Mouse (Mus musculus): ENCODE data around the gene Zan.
A peak's percentile ranks its signal among the peaks of the same experiment; 100 is the strongest.

Gene Zan

DNA sequence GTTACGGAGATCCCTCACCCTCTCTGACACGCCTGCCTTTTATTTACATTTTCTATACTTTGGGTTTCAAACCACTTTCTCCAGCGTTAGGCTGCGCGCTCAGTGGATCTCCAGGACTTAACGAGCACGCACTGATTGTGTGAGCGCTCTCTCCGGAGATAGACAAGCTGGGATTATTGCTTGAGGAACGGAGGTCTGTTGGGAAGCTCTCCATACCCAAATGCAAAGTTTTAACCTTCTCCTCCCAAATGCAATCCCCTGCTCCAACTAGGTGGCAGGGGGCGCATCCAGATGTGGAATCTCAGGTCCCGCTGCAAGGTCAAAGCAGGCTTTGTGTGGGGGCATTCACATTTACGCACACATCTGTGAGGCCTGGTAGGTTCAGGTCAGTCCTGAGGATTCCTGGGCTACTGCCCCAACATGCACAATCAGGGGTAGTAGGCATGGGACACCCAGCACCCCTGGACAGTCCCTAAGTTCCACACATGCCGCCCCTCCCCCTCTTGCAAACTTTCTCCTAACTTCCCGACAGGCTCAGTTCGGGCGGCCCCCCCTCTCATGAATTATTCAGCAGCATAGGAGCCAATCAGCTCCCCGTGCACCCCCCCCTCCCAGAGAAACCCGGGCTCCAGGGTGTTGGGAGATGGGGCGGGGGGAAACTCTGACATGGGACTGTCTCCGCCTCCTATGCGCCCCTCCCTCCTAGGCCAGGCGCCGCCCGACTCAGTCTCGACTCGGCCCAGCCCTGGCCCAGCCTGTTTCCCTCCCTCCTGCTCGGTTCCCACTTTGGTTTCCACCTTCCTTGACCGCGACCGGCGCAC is 127.3 kb downstream of the Zan start, which contains the start of gene Ephb4:
Gene Ephb4 (plus strand): TSS at position 726 of the 821 bp plus-strand sequence.
- peak; percentile 64 for DNase-seq

DNA sequence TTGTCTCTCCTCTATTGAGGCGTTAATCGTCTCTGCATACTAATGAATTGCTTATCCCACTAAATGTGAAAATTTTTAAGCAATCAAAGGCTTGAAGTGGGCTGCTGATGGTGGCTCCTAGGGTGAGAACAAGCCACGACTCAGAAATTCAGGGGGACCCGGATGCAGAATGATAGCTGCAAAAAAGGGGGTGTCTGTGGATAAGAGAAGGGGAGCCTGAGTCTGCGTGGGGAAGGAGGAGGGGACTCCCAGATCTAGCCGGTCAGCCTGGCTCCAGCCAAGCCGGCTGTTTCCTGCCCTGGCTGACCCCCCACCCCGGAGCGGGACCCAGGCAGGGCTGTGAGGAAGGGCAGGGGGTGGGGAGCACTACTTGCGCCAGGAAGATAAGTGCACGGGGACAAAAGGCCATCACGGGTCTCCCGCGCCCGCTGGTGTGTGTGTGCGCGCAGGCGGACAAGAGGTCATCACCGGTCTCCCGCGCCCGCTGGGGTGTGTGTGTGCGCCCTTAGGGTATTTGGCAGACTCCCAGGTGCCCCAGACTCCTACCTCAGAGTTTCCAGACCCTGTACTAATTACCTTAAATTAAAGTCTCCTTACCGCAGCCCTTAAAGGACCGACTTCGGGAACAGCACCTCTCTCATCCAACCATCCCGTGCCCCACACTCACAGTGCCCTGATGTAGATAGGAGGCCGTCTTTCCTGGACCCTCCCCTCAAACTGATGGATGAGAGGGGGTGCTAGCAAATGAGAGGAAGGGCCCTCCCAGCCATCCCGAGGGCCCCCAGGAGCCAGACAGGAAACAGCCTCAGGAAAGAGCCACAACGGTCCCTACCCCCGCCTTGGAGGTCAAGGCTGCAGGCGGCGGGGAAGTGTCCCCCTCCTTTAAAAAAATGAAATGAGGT is 128.1 kb downstream of the Zan start:
- no peak for DNase-seq

DNA sequence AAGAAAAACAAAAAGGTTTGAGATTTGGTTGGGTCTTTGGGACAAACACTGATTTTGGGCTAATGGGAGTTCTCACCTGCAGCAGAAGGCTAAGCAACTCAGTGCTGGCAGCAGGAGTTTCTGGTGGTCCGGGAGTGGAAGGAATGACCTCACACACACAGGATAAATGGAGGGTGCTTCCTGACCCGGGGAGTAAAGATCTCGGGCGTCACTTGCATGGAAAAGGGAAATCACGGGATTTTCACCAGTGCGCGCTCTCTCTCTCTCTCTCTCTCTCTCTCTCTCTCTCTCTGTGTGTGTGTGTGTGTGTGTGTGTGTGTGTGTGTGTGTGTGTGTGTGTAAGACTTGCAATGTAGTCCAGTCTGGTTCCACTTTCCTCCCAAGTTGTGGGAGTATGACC is 129.0 kb downstream of the Zan start:
- DNase-seq: no peak

DNA sequence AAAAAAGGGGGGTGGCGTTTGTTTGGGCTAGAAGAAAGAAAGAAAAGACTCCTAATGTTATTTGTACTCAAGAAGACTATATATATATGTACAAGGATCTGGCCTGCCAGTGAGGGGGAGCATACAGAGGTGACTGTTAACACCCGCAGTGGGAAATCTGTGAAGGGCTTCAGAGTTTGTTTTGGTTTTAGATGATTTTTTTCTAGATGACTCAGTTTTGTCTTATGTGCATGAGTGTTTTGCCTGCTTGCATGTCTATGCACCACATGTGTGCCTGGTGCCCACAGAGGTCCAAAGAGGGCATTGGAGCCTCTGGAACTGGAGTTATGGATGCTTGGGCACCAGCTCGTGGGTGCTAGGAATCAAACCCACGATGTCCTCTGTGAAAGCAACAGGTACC is 129.9 kb downstream of the Zan start:
- no peak for DNase-seq

DNA sequence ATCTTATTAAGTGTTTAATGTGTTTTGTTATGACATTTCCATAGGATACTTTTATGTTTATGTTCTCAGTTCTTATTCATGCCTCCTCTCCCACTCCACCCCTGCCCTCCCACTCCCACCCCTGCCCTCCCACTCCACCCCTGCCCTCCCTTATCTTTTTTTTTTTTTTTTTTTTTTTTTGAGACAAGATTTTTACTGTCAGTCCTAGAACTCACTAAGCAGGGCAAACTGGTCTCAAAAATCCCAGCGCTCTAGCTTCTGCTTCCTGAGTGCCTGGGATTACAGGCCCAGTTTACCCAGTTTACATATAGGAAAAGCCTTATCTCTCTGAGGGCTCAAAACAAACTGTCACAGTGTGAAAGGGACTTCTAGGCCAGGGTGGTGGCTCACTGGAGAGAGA is 130.5 kb downstream of the Zan start:
- no peak for DNase-seq

DNA sequence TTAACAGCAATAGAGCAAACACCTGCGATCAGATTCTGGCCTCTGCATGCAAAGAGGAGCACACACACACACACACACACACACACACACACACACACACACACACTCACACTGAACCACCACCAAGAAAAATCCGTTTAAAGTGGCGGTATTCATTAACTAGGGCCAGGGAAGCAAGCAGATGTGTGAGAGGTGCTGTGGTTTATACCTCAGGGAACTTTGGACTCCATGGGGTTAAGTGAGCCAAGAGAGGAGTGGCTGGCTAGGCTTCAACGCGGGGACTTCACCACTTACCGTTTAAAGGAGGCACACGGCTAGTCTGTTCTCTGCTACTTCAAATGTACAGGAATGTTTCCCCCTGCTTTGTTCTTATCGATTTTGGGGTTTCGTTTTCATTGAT is 131.0 kb downstream of the Zan start:
- no peak for DNase-seq

DNA sequence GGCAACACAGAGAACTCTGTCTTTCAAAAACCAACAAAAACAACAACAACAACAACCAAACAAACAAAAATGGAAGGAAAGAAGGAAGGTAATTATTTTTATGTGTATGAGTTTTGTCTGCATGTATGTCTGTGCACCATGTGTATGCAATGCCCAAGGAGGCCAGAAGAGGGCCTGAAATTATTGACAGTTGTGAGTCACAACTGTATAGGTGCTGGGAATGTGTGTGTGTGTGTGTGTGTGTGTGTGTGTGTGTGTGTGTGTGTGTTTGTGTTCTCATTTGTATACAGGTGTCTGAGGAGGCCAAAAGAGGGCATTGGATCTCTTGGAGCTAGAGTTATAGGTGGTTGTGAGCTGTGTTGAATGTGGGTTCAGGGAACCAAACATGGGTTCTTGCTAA is 133.0 kb downstream of the Zan start:
- DNase-seq: no peak

DNA sequence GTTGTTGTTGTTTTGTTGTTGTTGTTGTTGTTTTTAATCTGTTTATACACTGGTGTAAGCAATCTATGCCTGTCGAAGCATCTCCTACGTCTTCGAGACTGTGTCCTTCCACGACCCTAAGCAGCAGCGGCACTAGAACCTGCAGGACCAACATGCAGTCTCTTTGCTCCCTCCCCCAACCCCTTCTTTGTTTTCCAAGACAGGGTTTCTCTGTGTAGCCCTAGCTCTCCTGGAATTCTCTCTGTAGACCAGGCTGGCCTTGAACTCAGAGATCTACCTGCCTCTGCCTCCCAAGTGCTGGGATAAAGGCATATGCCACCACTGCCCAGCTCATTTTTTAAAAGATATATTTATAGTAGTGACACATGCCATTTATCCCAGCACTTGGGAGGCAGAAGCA is 133.5 kb downstream of the Zan start:
- no peak for DNase-seq

DNA sequence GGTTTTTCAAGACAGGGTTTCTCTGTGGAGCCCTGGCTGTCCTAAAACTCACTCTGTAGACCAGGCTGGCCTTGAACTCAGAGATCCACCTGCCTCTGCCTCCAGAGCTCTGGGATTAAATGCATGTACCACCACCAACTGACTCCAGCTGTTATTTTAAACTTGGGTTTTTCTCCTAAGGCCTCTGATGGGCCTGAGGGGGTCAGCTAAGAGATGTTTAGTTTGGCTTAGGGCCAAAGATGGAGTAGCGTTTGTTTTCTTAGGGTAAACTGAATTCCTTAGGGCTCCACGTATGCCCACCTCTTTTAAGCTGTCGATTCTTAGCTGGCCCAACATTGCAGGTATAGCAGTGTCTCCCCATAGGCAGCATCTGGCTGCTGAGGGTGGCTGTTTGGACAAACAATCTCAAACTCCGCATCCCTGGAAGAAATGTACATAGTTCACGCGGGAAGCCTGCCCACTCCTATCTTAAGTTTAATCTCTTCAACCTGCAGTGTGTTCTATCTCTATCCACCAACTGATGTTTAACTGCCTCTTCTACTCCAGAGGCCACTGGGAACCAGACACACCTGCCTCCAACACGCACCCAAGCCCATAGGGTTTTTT is 134.4 kb downstream of the Zan start:
- no peak for DNase-seq

DNA sequence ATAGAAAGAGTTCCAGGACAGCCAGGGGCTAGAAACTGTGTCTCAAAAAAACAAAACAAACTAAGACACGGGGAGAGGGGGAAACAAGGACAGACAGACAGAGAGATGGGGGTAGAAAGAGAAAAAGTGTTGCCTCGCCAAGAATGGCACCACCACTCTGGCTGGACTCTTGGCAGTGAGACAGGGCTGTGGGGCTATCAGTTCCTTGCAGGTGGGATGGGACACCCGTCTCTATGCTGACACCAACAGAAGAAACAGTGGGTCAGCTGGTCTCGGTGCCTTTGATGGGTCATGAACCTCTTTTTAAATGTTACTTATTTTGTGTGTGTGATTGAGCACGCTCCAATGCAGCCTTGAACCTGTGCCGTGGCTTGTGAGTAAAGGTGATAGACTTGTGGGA is 136.6 kb downstream of the Zan start:
- DNase-seq: no peak

DNA sequence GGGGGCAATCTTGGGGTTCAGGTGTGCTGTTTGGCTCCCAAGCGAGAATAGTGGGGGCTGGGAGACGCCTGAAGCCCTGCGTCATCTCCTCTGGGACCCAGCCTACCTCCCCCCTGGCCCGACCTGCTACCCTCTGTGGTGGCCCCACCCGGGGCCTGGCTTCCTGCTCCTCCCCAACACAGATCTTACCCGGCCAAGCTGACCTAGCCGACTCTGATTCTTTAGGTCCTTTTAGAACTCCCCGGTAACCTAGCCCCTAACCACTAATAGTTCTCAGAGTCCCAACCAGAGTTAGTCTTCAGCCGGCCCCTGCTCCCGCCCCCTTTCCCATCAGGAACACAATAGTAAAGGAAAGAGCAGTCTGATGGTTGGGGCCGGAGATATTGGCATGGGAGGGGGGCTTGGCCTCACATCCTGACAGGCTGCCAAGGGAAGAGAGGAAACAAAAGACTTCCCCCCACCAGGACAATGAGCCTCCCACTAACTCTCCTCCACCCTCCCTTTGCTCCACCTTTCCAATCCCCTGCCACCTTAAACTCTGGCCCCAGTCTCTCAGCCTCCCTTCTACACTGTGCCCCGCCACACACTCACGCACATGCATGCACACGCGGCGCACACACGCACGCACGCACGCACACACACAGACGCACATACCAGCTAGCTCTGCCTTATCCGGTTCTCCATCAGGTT is 137.4 kb downstream of the Zan start:
- peak; percentile 22 for DNase-seq

DNA sequence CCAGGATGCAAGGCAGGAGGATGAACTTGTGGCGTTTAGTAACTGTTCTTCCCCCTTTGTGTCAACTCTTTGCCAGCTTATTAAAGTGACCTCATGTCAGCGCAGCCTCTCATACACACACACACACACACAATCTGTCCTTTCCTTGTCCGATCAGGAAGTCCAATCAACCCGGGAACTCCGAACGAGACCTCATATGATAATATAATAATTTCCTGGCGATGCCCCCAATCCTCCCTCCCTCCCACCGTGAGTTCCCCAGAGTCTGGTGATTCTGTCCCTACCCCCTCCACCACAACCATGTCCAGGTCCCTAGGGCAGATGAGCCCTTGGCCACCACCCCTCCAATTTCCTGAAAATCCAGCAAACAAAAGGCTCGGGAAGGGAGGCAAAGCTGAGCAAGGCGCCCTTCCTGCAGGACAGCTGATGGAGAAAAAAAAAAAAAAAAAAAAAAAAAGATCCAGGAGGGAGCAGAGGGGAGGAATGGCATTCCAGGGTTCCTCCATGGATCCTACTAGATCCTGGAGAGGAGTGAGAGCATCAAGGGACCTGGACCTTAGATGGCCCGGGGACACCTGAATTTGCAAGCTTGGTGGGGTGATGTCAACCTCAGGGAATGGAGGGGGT is 138.1 kb downstream of the Zan start:
- DNase-seq: no peak

DNA sequence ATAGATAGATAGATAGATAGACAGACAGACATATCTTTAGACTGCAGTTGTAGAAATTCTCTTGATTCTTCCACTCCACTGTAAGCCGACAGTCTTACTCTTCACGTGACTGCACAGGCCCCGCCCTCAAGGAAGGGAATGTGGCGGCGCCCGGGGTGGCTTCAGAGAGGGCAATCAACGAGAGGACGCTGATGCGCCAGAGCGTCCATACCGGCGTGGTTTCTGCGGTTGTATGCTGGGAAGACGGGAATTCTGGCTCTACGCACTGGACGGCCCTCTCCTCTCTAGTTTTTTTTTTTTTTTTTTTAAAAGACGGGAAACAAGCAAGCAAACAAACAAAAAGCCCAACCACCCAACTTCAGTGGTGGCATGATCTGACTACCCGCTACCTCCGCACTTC is 138.6 kb downstream of the Zan start:
- DNase-seq: peak; percentile 93

DNA sequence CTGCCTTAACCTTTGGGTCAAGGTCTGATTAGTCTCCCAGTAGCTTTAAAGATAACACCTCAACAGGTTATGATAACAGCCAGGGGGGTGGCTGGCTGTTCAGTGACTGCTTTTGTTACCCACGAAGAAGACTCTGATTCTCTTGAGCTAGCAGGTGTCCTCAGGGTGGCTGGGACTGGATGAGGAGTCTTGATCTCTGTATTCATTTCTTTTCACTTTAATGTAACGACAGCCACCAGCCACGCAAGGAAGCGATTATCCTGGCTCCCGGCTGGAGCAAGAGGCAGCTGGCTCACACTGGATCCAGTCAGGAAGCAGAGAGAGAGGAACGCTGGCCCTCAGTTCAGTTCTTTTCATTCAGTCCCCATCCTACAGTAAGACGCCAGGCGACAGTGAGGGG is 139.7 kb downstream of the Zan start:
- no peak for DNase-seq

DNA sequence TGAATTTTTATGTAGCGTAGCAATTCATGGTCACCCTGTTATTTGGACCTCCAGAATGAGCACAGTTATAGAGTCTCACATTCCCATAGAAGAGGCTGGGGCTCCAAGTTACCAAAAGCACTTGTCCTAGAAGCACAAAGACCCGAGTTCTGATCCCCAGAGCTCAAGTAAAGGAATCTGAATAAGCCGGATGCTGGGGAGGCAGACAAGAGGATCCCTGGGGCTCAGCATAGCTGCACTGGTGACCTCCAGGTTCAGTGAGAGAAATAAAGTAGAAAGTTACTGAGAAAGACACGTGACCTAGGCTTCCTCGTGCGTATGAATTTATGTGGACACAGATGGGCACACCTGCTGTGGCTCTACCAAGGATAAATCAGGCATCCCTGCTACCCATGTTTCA is 141.8 kb downstream of the Zan start:
- no peak for DNase-seq

DNA sequence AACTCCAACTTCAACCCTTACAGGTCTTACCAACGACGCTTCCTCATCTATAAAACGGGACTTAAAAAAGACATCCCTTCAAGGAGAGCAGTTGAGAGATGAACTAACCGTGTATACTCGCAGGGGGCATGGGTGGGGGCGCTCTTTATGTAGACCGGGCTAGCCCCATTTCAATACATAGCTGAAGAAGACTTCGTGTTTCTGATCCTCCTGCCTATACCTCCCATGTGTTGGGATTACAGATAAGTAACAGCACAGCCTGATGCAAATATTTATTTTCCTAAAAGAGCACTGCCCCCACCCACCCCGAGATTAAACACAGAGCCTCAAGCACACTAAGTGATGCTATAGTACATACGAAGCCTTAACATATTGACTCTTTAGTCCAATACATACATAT is 142.5 kb downstream of the Zan start:
- no peak for DNase-seq

DNA sequence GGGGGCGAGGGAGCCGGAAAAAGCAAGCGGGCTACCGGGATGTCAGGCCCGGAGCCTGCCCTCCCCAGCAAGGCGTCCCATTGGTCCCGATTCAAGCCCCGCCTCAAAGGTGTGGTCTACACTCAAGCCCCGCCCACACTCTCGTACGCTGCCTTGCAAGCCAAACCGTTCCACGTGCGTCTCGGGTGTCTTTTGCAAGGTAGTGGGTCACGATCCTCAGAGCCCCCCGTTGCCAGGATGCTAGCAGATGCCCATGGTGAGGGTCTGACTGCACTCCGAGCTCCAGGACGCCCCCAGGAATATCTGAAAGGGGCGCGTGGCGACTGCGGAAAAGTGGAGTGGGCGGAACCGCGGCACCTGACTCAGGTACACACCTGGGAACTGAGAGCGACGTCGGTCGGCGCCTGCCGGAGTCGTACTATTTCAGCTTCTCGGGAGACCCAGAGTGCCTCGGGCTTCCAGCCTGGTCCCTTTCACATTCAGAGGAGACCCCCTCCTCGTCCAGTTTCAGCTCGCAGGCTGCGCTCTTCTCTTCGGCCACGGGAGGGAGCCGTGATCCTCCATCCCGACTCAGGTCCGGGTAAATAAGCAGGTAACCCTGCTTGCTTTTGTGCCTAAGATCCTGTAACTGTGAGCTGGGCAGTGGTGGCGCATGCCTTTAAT is 143.2 kb downstream of the Zan start, which contains the start of gene Slc12a9:
Gene Slc12a9 (minus strand): TSS at position 86 of the 663 bp plus-strand sequence.
- peak; percentile 95 for DNase-seq

DNA sequence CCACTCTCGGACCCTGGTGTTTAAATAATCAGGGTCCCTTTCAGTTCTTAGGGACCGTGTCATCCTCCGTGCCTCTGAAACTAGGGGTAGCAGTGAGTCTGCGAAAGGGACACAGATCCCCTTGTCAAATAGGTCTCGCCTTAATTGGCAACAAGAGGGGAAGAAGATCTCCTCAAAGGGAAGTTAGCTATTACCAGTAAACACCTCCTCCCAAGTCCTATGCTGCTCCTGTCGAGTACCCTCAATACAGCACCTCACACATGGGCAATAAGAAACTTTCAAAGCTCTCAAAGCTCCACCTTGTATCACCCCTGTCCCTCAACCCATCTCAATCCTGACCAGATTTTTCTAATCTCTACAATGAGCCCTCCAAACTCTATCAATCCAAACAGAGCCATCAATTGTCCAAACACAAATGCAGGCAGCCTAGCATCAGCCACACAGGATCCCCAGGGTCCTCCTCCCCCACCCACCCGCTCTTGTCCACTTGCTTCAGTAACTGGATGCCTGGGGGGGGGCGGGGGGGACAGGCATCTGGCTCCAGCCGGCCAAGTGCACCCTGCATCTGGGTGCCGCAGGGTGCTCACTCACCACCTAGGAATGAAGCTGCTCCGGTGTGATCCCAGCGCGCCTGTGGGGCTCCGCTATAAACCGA is 143.9 kb downstream of the Zan start:
- DNase-seq: no peak

DNA sequence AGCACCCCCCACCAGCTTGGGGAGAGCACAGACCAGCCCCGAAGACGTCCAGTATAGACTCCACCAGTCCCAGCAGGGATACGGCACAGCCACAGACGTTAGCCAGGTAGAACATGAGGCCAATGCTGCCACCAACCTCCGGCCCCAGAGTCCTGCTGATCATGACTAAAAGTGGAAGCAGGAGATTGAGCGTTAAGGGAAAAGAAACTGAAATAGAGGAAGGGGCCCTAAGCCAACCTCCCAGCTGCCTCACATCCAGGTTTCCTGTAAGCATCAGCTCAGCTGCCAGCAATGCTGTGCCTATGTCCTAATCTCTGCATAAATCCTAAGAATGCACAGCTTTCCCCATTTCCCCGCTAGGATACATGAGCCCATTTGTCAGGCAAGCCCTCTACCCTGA is 146.0 kb downstream of the Zan start:
- DNase-seq: no peak
